Mouse (Mus musculus) C3H10T1/2 (cell line): ENCODE measurements around the gene Arhgef25. TPM values are rescaled to one million over a fixed set of nuclear protein-coding genes. Genes with fewer than 3 reads are reported as not detected.

Experiments
- polyA plus RNA-seq, 2 experiments: library from polyadenylated mRNA; unstranded; fragments of >200 nt; fragmentation: generic; extraction: Trizol; gene quantifications; one replicate each; pipeline ENCODE4 v1.2.1; 2012; ENCODE audit warnings: missing spikeins in 2 of 2

The Arhgef25 gene
- polyA plus RNA-seq = 100 to 1,000 TPM in 1 of 2 experiments, 10 to 100 TPM in 1; 23.6 to 137 TPM

DNA sequence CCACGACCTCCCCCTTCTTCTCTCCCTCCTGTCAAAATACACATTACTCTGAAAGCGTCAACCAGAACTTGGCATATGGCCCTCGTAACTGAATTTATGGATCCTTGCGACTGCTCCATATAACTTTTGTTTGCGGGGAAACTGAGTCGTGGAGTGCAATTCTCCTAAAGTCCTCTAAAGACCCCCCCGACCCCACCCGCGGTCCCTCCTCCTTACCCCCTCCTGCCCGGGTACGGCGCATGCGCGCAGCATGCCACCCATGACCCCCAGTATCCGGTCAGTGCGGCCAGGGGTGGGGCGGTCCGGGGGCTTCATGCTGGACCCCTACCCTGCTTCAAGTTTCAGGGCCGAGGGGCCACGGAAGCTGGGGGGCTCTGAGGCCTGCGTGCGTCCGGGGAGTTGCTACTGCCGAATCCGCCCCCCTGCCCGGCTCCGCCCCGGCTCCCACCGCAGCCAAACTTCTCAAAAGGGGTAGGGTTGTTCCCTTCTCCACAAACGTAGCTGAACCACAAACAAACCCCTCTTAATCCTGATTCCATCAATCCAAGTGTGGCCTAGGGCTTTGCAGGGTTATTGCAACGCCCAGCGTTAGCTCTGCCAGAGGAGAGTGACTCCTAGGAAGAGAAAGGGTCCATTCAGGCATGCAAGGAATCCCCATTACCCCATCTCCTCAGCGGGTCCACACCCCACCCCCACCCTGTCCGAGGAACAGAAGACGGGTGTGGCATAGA is at the start of gene Arhgef25:
Gene Arhgef25, minus strand, starts transcription at position 433 of the 731 bp plus-strand sequence.

DNA sequence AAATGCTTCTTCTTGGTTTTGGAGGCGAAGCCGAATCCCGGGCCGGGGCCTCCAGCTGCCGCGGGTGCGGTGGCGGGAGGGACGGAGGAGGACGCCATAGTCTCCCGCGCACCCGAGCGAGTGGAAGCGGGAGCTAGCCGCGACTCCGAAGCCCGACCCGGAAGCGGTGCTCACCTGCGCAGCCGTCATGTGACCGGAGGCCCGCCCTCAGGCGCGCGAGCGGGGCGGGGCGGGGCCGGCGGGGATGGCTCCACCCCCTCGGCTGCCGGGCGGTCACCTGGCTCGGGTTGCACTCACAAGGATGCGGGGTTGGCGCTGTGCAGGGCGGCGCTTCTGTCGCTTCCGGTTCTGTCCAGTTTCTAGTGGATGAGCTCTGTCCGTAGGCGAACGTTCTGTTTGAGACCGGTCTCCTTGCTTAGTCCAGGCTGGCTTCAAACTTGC is 21.6 kb upstream of the Arhgef25 start, which contains the start of gene Pip4k2c:
Gene Pip4k2c, minus strand, starts transcription at position 172 of the 441 bp plus-strand sequence.

DNA sequence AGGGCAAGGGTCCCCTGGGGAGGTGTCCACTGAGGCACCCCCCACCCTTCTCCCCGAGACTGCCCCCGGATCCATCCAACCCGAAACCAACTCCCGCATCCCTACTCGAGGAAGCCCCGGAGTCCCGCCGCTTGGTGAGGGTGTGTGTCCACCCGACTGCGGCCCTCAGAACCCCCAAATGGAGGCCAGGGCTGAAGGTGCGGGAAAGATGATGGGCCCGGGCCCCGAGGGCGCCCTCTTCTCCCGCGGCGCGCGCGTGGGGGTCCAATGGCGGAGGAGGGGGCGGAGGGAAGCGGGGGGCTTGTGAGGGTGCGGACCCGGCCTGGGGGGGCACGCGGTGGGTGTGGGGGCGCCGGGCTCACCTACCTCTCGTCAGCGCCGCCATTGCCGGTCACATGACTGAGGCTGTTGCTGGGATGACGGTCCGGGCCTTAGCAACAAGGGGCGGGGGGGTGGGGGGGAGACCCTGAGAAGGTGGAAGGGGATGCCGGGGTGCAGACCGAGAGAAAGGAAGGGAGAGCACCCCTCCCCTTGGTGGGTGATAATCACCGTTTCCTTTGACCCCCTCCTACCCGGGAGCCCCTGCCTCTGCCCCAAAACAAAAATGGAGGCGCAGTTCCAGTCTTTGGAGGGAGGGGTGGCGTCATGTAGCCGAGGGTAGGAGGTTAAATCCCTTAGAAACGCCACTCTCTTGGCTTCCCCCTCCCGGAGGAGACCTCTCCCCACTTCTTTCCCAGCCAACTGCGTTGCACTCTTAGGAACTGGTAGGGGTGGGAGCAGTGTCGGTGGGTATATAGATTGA is 5.6 kb upstream of the Arhgef25 start, which contains the start of gene Dtx3:
Gene Dtx3, minus strand, starts transcription at position 401 of the 802 bp plus-strand sequence.

DNA sequence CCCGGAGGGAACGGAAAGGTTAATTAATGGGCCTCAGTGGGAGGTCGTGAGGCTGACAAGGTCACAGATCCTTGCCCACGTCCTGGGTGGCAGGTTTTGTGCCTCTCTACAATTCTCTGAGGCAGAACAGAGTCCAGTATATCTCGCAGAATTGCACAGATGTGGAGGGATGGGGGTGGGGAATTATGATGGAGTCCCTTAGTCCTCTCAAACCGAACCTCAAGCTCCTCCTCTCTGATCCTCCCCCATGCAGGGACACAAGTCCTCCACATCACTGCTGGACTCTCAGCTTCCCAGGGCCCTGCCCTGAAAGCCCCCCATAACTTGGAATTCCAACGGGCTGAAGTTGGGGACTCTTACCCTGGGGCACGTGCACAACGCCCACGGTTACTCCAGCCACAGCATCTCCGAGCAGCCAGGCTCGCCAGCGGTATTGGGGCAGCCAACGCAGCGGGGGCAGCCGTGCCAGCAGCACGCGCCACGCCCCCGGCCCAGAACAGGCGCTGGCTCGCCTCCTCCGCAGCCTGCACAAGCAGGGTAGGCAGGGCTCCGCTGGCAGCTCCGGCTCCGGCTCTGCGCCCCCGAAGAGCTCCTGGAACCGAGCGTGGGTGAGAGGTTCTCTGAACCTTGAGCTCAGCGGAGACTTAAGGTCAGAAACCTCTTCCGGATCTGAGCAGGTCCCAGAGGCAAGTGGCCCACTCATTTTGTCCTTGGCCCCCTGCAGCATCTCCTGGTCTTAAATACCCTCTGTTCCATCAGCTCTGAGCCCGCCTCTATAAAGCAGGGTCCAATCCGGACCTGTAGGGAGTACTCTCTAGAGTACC is 9.8 kb downstream of the Arhgef25 start, which contains the start of gene Slc26a10:
Gene Slc26a10, minus strand, starts transcription at position 775 of the 824 bp plus-strand sequence.

DNA sequence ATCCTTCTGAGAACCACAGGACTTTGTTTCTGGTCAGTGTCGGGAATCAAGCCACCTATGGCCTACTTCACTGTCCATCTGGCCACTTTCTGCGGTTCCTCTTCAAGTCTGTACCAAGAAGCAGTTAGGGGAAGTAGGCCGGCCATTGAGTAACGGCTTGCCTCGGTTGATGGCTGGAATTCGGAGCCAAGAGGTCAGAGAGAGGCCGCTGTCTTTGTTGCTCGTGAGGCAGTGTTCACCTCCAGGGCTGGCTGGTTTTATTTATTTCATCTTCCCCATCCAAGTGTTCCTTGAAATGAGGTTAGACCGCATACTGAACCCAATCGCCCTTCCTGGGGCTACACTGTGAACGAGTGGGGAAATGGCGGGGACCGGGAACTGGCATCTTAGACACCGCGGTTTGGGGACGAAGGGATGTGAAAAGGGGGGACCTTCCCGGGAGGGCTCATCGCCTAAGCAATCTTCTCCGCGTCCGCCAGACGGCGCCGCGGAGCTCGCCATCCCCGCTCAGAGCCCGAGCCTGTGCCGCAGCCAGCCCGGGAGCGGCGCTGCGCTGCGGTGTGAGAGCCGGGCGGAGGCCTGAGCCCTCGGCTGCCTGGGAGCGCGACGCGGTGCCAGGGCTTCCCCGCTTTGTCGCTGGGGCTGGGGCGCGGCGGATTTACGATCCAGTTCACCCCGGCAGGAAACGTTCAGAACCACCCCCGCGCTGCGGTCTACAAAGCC is 25.1 kb downstream of the Arhgef25 start, which contains the start of gene B4galnt1:
Gene B4galnt1, plus strand, starts transcription at position 595 of the 723 bp plus-strand sequence.

Other genes with a start within 250 kb of the Arhgef25 start
- gene Ctdsp2, start 211.4 kb downstream of the Arhgef25 start, polyA plus RNA-seq = 100 to 1,000 TPM in 1 of 2 experiments, 10 to 100 TPM in 1; 55.9 to 178 TPM
- gene Avil, start 189.4 kb downstream of the Arhgef25 start, polyA plus RNA-seq = 1 to 10 TPM in 1 of 2 experiments, under 1 TPM in 1; 0.08 to 1.8 TPM
- gene Tsfm, start 159.2 kb downstream of the Arhgef25 start, polyA plus RNA-seq = 10 to 100 TPM; 33.2 to 45.3 TPM
- gene Mettl1, start 148.7 kb downstream of the Arhgef25 start, polyA plus RNA-seq = 10 to 100 TPM; 11.5 to 42.6 TPM
- gene Eef1akmt3, start 148.6 kb downstream of the Arhgef25 start, polyA plus RNA-seq = under 1 TPM; 0.05 to 0.14 TPM
- 1 to 10 TPM in 1 of 2 experiments, under 1 TPM in 1; 0.06 to 1.1 TPM for gene Cyp27b1, start 141.8 kb downstream of the Arhgef25 start, polyA plus RNA-seq
- gene March9, start 129.9 kb downstream of the Arhgef25 start, polyA plus RNA-seq = 10 to 100 TPM; 11.7 to 15.1 TPM
- gene Cdk4, start 126.5 kb downstream of the Arhgef25 start, polyA plus RNA-seq = 100 to 1,000 TPM; 769 to 844 TPM
- gene Tspan31, start 119.8 kb downstream of the Arhgef25 start, polyA plus RNA-seq = 100 to 1,000 TPM in 1 of 2 experiments, 10 to 100 TPM in 1; 74.9 to 185 TPM
- 10 to 100 TPM in 1 of 2 experiments, under 1 TPM in 1; 0.85 to 10.7 TPM for gene Agap2, start 114.8 kb downstream of the Arhgef25 start, polyA plus RNA-seq
- gene Os9, start 69.0 kb downstream of the Arhgef25 start, polyA plus RNA-seq = 100 to 1,000 TPM in 1 of 2 experiments, 10 to 100 TPM in 1; 27.4 to 134 TPM
- gene B4galnt1, start 24.9 kb downstream of the Arhgef25 start, polyA plus RNA-seq = 10 to 100 TPM in 1 of 2 experiments, 1 to 10 TPM in 1; 4.1 to 18.6 TPM
- gene Slc26a10, start 9.4 kb downstream of the Arhgef25 start, polyA plus RNA-seq = under 1 TPM; 0.14 to 0.66 TPM
- 10 to 100 TPM; 26.0 to 79.0 TPM for gene Dtx3, start 5.6 kb upstream of the Arhgef25 start, polyA plus RNA-seq
- gene Pip4k2c, start 21.5 kb upstream of the Arhgef25 start, polyA plus RNA-seq = 10 to 100 TPM in 1 of 2 experiments, 1 to 10 TPM in 1; 9.1 to 33.4 TPM
- gene Kif5a, start 73.3 kb upstream of the Arhgef25 start, polyA plus RNA-seq = under 1 TPM; 0.02 to 0.37 TPM
- 100 to 1,000 TPM; 146 to 282 TPM for gene Dctn2, start 76.3 kb upstream of the Arhgef25 start, polyA plus RNA-seq
- gene Mbd6, start 98.9 kb upstream of the Arhgef25 start, polyA plus RNA-seq = 10 to 100 TPM in 1 of 2 experiments, 1 to 10 TPM in 1; 7.6 to 30.7 TPM
- 100 to 1,000 TPM in 1 of 2 experiments, 10 to 100 TPM in 1; 60.5 to 213 TPM for gene Mars, start 121.7 kb upstream of the Arhgef25 start, polyA plus RNA-seq
- gene Arhgap9, start 131.9 kb upstream of the Arhgef25 start, polyA plus RNA-seq = under 1 TPM; 0.32 to 0.46 TPM
- under 1 TPM; 0.19 to 0.21 TPM for gene Gli1, start 151.9 kb upstream of the Arhgef25 start, polyA plus RNA-seq
- not detected for gene Inhbe, start 164.3 kb upstream of the Arhgef25 start, polyA plus RNA-seq
- gene Inhbc, start 180.3 kb upstream of the Arhgef25 start, polyA plus RNA-seq = not detected
- gene R3hdm2, start 190.2 kb upstream of the Arhgef25 start, polyA plus RNA-seq = 10 to 100 TPM; 16.7 to 63.5 TPM